Mouse (Mus musculus) ES-Bruce4 (cell line): ENCODE results near the gene Glycam1.

ENCODE experiments used
- CTCF ChIP-seq: IDR thresholded peaks from one replicate; pipeline ENCODE4 v1.8.1; 2011; ENCODE audit warnings: low read depth, low read length
- EP300 ChIP-seq: IDR thresholded peaks from 2 replicates; pipeline ENCODE4 v1.6.1; 2011; ENCODE audit warnings: low read depth, low read length; ENCODE audit not compliant: insufficient read depth
- POLR2A ChIP-seq: IDR thresholded peaks from one replicate; pipeline ENCODE4 v1.8.1; 2011; ENCODE audit warnings: low read length; ENCODE audit not compliant: insufficient read depth

DNA sequence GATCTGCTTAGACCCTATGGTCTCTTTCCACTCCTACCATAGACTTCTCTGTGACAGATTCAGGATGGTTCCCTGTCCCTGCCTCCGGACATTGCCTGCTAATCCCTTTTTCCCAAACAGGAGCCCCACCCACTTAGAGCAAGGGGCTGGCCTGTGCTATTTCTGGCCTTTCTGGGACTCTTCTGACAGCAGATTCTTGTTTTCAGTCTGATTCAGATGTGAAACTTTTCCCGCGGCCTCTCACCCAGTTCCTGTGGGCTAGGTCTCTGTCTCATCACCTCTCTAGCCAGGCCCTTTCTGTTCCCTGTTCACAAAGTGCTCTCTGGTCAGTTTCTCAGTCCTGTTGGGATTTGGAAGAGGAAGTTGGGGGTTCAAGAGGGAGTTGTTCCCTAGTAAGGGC is 50.0 kb downstream of the Glycam1 start:
- TF ChIP-seq CTCF (no peak), POLR2A (no peak), EP300 (no peak)
